13 mouse cellular contexts compared by ENCODE assay signal in genomic region chr1:75380951-75381350, GRCm38 (mm10). TPM values are rescaled to one million over a fixed set of nuclear protein-coding genes. Genes with fewer than 3 reads are reported as not detected.
DNase-seq lines count a peak whose midpoint lies in the region; ATAC-seq and TF ChIP-seq lines count a peak whose summit lies in the region.
"Had no signal": no experiment of that assay in that cellular context is flagged by ENCODE, and none has a peak within 500 bp of the region (broad histone marks: within the 10 kb centered on the region; RNA-seq: fewer than 3 reads in every experiment).

No protein-coding gene starts in this region.

- peaks cover 75% of the 10 kb centered on the region for H3K27me3 ChIP-seq in forebrain, embryonic 12.5 days
- peaks cover under 1% of the 10 kb centered on the region for H3K27me3 ChIP-seq in forebrain, embryonic 15.5 days
- peaks cover 48% of the 10 kb centered on the region for H3K27me3 ChIP-seq in kidney, embryonic 15.5 days
- H3K27me3 ChIP-seq in heart, postnatal 0 days (ENCODE audit: control insufficient read depth, insufficient read depth, low read length): 0 out of 2 replicates have a peak, but pooled peaks cover under 1% of the 10 kb centered on the region
- H3K27me3 ChIP-seq in neural tube, embryonic 14.5 days (ENCODE audit: control insufficient read depth, insufficient read depth, low read length): peaks cover 3% of the 10 kb centered on the region; the same call in 1 of the 2 replicates

- no peaks in the 10 kb centered on the region for H3K36me3 ChIP-seq in forebrain, embryonic 12.5 days (replicated peaks)
- no peaks in the 10 kb centered on the region for H3K36me3 ChIP-seq in forebrain, embryonic 15.5 days
- H3K36me3 ChIP-seq in kidney, embryonic 15.5 days: no peaks in the 10 kb centered on the region
- H3K36me3 ChIP-seq in heart, postnatal 0 days (replicated peaks; ENCODE audit: control insufficient read depth, insufficient read depth, low read length): peaks cover 9% of the 10 kb centered on the region
- no peaks in the 10 kb centered on the region for H3K36me3 ChIP-seq in neural tube, embryonic 14.5 days (ENCODE audit: control insufficient read depth, insufficient read depth, low read length)
- H3K36me3 ChIP-seq: midbrain, embryonic 12.5 days had no signal

- no peak overlapping the region for H3K4me3 ChIP-seq in forebrain, embryonic 12.5 days (replicated peaks)
- no peak overlapping the region for H3K4me3 ChIP-seq in forebrain, embryonic 15.5 days
- H3K4me3 ChIP-seq in kidney, embryonic 15.5 days (replicated peaks): no peak overlapping the region
- H3K4me3 ChIP-seq in heart, postnatal 0 days (ENCODE audit: low read depth, low read length): no peak overlapping the region; the same call in 1 of the 2 replicates
- no peak overlapping the region for H3K4me3 ChIP-seq in neural tube, embryonic 14.5 days (ENCODE audit: low read depth, low read length)
- H3K4me3 ChIP-seq: erythroblast, embryonic 14.5 days had no signal

- DNase-seq in kidney, adult 9 months: no peak
- DNase-seq in heart, postnatal 0 days (ENCODE audit: low spot score): no peak
- DNase-seq in liver: no peak
- DNase-seq in lung, postnatal 14 days: no peak
- DNase-seq: B cell, adult 2 months; gastrocnemius, postnatal 14 days; thymus, postnatal 36 days had no signal

- H3K9ac ChIP-seq in forebrain, embryonic 12.5 days: no peak overlapping the region
- H3K9ac ChIP-seq in forebrain, embryonic 15.5 days (replicated peaks): no peak overlapping the region
- H3K9ac ChIP-seq in kidney, embryonic 15.5 days: no peak overlapping the region
- H3K9ac ChIP-seq in heart, postnatal 0 days (replicated peaks; ENCODE audit: low read depth, low read length): 0 out of 2 replicates have a peak overlapping the region, but pooled peaks have one; percentile 5
- H3K9ac ChIP-seq in neural tube, embryonic 14.5 days (replicated peaks; ENCODE audit: low read depth, low read length): no peak overlapping the region

- no peak for ATAC-seq in forebrain, embryonic 12.5 days (ENCODE audit: low FRiP score)
- ATAC-seq in forebrain, embryonic 15.5 days (replicated peaks): no peak
- no peak for ATAC-seq in kidney, embryonic 15.5 days (replicated peaks; ENCODE audit: low FRiP score)
- ATAC-seq in heart, postnatal 0 days (ENCODE audit: insufficient read depth, low read depth): peak; percentile 48; the same call in 1 of the 2 replicates
- ATAC-seq in neural tube, embryonic 14.5 days (ENCODE audit: low read depth): no peak

- WGBS in forebrain, embryonic 12.5 days: 32% methylated on average over 2 of the region's 2 CpGs
- whole genome bisulfite sequencing in forebrain, embryonic 15.5 days: 29% methylated on average over 2 of the region's 2 CpGs
- WGBS in kidney, embryonic 15.5 days: 45% methylated on average over 2 of the region's 2 CpGs
- WGBS in heart, postnatal 0 days: 28% methylated on average over 2 of the region's 2 CpGs
- WGBS in neural tube, embryonic 14.5 days: 28% methylated on average over 2 of the region's 2 CpGs

- no peak for TF ChIP-seq EP300 in heart, postnatal 0 days (IDR thresholded peaks at IDR 0.05; ENCODE audit: low read depth)

- peak overlapping the region; percentile 100; the same call in 1 of the 2 replicates for H3K4me2 ChIP-seq in forebrain, embryonic 12.5 days
- no peak overlapping the region for H3K4me2 ChIP-seq in forebrain, embryonic 15.5 days (replicated peaks)
- H3K4me2 ChIP-seq in kidney, embryonic 15.5 days: peak overlapping the region; percentile 93; the same call in 1 of the 2 replicates
- peak overlapping the region; percentile 93 for H3K4me2 ChIP-seq in heart, postnatal 0 days (ENCODE audit: low read depth, low read length)
- peak overlapping the region; percentile 93; the same call in 1 of the 2 replicates for H3K4me2 ChIP-seq in neural tube, embryonic 14.5 days (ENCODE audit: low read depth, low read length)

- no peak overlapping the region for H3K27ac ChIP-seq in forebrain, embryonic 12.5 days
- H3K27ac ChIP-seq in forebrain, embryonic 15.5 days (replicated peaks): no peak overlapping the region
- H3K27ac ChIP-seq in kidney, embryonic 15.5 days: no peak overlapping the region
- H3K27ac ChIP-seq in heart, postnatal 0 days (ENCODE audit: low read depth): peak overlapping the region; percentile 84
- no peak overlapping the region for H3K27ac ChIP-seq in neural tube, embryonic 14.5 days (ENCODE audit: low read depth, low read length)

- H3K4me1 ChIP-seq in forebrain, embryonic 12.5 days: peaks cover 41% of the 10 kb centered on the region
- H3K4me1 ChIP-seq in forebrain, embryonic 15.5 days: peaks cover 31% of the 10 kb centered on the region
- H3K4me1 ChIP-seq in kidney, embryonic 15.5 days: peaks cover 49% of the 10 kb centered on the region
- peaks cover 42% of the 10 kb centered on the region for H3K4me1 ChIP-seq in heart, postnatal 0 days (ENCODE audit: control insufficient read depth, insufficient read depth)
- peaks cover 26% of the 10 kb centered on the region for H3K4me1 ChIP-seq in neural tube, embryonic 14.5 days (ENCODE audit: control insufficient read depth, insufficient read depth, low read length)

- TF ChIP-seq CTCF in heart, postnatal 0 days (IDR thresholded peaks at IDR 0.05; ENCODE audit: low read depth): no peak

- H3K9me3 ChIP-seq in forebrain, embryonic 12.5 days: no peaks in the 10 kb centered on the region
- no peaks in the 10 kb centered on the region for H3K9me3 ChIP-seq in forebrain, embryonic 15.5 days
- H3K9me3 ChIP-seq in kidney, embryonic 15.5 days (replicated peaks): no peaks in the 10 kb centered on the region
- no peaks in the 10 kb centered on the region for H3K9me3 ChIP-seq in heart, postnatal 0 days (replicated peaks; ENCODE audit: control insufficient read depth, low read length)
- H3K9me3 ChIP-seq in neural tube, embryonic 14.5 days (ENCODE audit: control insufficient read depth, low read length): no peaks in the 10 kb centered on the region
- H3K9me3 ChIP-seq: midbrain, embryonic 12.5 days had no signal

RNA-seq across cellular contexts. Expression of gene Speg, which starts 5.9 kb away (rescaled TPM):
- 10.0 and 11.3 TPM in 2 replicates for polyA plus RNA-seq in forebrain, embryonic 12.5 days (2016; fragmentation: Nextera tagmentation; extraction: Ambion mirVana)
- 9.9 and 11.4 TPM in 2 replicates for polyA plus RNA-seq in forebrain, embryonic 15.5 days (2015; fragmentation: Nextera tagmentation; extraction: Ambion mirVana)
- polyA plus RNA-seq in kidney, embryonic 15.5 days (2015; fragmentation: Nextera tagmentation; extraction: Ambion mirVana): 45.1 and 53.9 TPM in 2 replicates
- 95.0 and 105 TPM in 2 replicates for total RNA-seq in heart, postnatal 0 days (2014; rRNA removed; ENCODE audit: low replicate concordance)
- polyA plus RNA-seq in heart, postnatal 0 days (2015; fragmentation: Nextera tagmentation; extraction: Ambion mirVana): 26.8 and 30.2 TPM in 2 replicates
- polyA plus RNA-seq in neural tube, embryonic 14.5 days (2014; fragmentation: Nextera tagmentation; extraction: Ambion mirVana): 19.5 and 20.8 TPM in 2 replicates

RNA-seq across cellular contexts. Expression of gene Des, which starts 20.8 kb away (rescaled TPM):
- polyA plus RNA-seq in forebrain, embryonic 12.5 days (2016; fragmentation: Nextera tagmentation; extraction: Ambion mirVana): 0.74 and 0.78 TPM in 2 replicates
- polyA plus RNA-seq in forebrain, embryonic 15.5 days (2015; fragmentation: Nextera tagmentation; extraction: Ambion mirVana): 1.0 and 1.2 TPM in 2 replicates
- 53.5 and 53.9 TPM in 2 replicates for polyA plus RNA-seq in kidney, embryonic 15.5 days (2015; fragmentation: Nextera tagmentation; extraction: Ambion mirVana)
- 983 and 1,187 TPM in 2 replicates for total RNA-seq in heart, postnatal 0 days (2014; rRNA removed; ENCODE audit: low replicate concordance)
- 601 and 639 TPM in 2 replicates for polyA plus RNA-seq in heart, postnatal 0 days (2015; fragmentation: Nextera tagmentation; extraction: Ambion mirVana)
- polyA plus RNA-seq in neural tube, embryonic 14.5 days (2014; fragmentation: Nextera tagmentation; extraction: Ambion mirVana): 1.1 TPM in 2 replicates

RNA-seq across cellular contexts. Expression of gene Gmppa, which starts 54.8 kb away (rescaled TPM):
- polyA plus RNA-seq in forebrain, embryonic 12.5 days (2016; fragmentation: Nextera tagmentation; extraction: Ambion mirVana): 54.8 and 55.8 TPM in 2 replicates
- polyA plus RNA-seq in forebrain, embryonic 15.5 days (2015; fragmentation: Nextera tagmentation; extraction: Ambion mirVana): 62.3 and 77.8 TPM in 2 replicates
- 74.7 and 78.7 TPM in 2 replicates for polyA plus RNA-seq in kidney, embryonic 15.5 days (2015; fragmentation: Nextera tagmentation; extraction: Ambion mirVana)
- 74.7 and 85.2 TPM in 2 replicates for total RNA-seq in heart, postnatal 0 days (2014; rRNA removed; ENCODE audit: low replicate concordance)
- 47.4 and 55.9 TPM in 2 replicates for polyA plus RNA-seq in heart, postnatal 0 days (2015; fragmentation: Nextera tagmentation; extraction: Ambion mirVana)
- 58.6 and 64.5 TPM in 2 replicates for polyA plus RNA-seq in neural tube, embryonic 14.5 days (2014; fragmentation: Nextera tagmentation; extraction: Ambion mirVana)

Comparison
In these comparisons a context has a peak if more than half of its experiments do, and no peak if none do; other contexts are left out.
1. RNA of gene Des, which starts 20.8 kb away (polyA plus RNA-seq): 601 to 639 TPM in heart, postnatal 0 days and 53.5 to 53.9 TPM in kidney, embryonic 15.5 days; 1.1 TPM in neural tube, embryonic 14.5 days, 1.0 to 1.2 TPM in forebrain, embryonic 15.5 days and 0.74 to 0.78 TPM in forebrain, embryonic 12.5 days; every median in the first group is over 10 times any median in the second.